Mouse (Mus musculus): ENCODE results near the gene Ttc26. TPM values are rescaled to one million over a fixed set of nuclear protein-coding genes. Genes with fewer than 3 reads are reported as not detected.

Ttc26 gene
- polyA plus RNA-seq (2017; shearing (Covaris generic)) = not detected

DNA sequence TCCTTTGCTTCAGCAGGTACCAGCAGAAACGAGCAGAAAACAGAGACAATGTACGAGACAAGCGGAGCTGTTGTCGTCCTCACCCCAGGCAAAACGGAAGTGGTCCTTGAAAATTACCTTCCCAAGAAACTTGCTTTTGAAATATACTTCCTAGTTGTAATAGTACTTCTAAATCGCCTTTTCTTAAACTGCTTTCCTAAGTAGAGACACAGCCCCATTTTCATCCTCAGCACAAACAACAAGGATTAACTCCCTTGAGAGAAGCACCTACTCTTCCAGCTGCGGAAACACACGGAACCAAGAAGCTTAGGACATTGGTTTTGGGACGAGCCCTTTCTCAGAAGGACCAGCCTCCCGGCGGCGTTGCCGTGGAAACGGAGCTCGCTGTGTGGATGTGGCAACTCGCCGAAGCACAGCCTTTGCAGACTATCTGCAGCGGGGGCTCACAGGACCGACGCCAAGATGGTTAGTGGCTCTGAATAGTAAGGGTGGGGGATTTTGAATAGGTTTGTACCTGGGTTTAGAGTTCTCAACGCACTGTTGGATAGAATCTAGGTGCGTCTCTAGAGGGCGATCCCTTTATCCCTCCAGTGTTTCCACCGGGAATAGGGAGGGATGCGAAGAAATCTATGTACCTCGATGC lies at the start of gene Ttc26:
Ttc26 (plus strand) TSS at position 341 of the 643 bp plus-strand sequence.
- ATAC-seq = peak; percentile 99

DNA sequence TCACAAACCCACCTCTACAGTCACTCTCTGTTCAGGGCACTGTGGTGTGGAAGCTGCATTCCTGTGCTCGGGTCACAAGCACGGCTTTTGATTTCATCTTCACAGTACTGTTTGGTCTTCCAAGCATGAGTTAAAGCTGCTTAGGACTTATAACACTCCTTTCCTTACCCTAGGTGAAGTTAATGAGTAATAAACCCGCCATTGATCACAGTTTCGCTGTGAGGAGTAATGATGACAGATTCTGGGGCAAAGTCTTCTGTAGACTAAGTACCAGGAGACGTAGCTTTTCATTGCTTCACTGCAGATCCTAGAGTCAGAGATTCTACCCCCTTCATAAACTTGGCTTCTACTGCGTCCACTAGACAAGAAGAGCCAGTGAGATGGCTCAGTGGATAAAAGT lies 46.0 kb upstream of the Ttc26 start:
- no peak for ATAC-seq

DNA sequence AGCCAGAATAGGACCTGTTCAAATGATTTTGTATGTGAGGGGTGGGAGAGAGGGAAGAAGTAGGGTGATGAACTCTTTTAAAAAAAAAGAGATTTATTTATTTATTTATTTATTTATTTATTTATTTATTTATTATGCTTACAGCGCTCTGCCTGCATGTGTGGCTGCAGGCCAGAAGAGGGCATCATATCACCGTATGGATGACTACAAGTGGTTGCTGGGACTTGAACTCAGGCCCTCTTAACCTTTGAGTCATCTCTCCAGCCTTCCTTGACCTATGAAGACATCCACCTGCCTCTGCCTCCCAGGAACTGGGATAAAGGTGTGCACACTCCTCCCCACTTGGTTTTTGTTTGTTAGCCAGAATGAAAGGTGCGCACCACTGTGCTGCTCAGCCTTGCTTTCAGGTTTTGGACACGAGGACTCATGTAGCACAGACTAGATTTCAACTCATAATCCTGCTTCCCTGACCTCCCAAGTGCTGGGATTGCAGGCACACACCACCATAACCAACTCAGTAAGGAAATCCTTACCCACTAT lies 44.0 kb upstream of the Ttc26 start:
- ATAC-seq = no peak

DNA sequence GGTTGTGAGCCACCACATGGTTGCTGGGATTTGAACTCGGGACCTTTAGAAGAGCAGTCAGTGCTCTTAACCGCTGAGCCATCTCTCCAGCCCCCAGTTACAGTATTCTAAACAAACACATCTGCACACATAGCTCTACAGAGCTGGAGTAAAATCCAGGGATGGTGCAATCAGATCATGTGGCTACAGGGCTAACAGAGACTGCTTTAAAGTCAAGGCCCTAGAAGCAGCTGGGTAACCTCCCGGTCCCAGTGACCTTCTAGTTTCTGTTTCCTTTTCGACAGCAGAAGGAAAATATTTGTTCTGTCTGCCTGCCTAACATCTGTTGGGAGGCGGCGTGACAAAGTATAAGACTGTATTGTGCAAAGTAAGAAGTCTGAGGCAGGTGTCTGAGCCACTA lies 43.3 kb upstream of the Ttc26 start:
- ATAC-seq = peak; percentile 30

DNA sequence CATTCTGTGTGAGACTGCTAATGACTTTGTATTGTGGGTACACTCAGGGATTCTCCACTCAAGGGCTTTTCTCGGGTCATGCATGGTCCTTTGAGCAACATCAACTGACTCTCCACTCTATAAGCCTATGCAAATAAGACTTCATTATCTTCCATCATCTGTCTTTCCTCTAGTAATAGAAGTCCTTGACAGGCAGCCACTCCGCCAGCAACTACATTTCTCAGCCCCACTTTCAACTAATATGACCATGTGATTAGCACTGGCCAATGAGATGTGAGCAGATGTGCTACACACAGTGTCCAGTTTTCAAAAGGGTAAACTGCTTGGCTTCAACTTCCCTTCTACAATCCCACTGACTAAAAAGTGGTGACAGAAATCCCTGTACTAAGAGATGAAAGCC lies 42.2 kb upstream of the Ttc26 start:
- no peak for ATAC-seq

DNA sequence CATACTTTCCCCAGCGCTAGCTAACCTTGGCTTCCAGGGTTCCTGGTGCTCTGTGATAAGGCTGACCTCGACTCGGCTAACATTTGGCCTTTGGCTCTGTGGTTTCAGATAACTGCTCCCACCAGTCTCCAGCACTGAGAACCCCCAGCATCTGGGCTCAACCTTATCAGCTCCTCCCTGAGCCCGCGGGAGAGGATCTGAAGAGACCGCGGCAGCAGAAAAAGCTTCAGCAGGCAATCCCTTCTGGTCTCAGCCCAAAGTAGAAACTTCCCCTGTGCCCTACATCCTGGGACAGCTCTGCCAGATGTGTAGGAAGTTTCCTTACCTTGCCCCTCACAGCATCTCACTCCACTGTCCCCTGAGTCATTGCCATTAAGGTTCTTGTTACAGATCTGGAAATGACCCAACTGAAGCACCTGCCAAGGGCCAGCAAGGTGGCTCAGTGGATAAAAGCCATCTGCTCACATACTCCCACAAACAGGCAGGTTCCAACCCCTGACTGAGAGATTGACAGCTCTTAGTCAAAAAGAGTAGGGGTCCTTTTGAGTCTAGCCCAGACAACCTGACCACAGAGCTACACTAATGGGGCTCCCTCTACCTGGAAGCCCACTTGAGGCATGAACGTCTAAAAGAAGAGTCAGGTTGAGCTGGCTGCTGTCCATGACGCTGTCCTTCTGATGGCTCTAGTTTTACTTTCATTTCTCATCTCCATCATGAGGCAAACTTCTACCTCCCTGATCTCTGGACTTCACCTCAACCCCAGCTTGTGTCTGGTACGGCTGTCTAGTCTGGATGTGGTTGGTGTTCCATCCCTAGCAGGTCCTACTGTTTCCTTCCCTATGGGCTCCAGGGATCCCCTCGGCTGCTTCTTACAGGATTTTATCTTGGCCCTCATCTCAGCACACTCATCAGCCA lies 39.3 kb upstream of the Ttc26 start:
- peak; percentile 59 for ATAC-seq

DNA sequence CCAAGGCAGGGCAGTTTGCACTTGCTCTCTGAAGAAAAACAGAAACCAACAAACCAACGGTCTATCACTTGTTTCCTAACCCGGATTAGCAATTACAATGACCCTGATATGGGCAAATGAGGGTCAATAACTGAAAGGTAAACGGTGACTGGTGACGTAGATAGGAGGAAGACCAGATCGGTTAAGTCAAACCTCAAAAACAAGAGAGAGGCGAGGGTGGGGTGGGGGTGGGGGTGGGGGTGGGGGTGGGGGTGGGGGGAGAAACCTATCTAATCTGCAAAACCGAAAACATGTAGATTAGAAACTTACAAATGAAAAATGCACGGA lies 38.6 kb upstream of the Ttc26 start:
- peak; percentile 38 for ATAC-seq

DNA sequence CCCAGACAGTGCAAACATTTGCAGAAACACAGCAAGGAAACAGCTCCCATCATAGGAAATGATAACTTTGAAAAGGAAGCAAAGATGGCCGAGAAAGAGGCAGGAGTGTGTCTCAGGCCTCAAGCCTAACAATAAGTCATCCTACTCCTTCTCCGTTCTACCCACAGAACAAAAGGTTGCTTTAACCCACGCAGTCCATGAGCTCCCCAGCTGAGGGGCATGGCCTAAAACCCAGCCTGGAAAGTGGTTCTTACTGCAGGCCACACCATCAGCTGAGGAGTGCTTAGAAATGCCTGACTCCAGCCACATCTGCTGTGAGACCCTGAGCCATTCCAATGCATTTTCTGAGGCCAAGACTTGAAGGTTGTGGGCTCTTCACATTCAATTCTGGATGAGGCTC lies 37.7 kb upstream of the Ttc26 start:
- ATAC-seq = no peak

DNA sequence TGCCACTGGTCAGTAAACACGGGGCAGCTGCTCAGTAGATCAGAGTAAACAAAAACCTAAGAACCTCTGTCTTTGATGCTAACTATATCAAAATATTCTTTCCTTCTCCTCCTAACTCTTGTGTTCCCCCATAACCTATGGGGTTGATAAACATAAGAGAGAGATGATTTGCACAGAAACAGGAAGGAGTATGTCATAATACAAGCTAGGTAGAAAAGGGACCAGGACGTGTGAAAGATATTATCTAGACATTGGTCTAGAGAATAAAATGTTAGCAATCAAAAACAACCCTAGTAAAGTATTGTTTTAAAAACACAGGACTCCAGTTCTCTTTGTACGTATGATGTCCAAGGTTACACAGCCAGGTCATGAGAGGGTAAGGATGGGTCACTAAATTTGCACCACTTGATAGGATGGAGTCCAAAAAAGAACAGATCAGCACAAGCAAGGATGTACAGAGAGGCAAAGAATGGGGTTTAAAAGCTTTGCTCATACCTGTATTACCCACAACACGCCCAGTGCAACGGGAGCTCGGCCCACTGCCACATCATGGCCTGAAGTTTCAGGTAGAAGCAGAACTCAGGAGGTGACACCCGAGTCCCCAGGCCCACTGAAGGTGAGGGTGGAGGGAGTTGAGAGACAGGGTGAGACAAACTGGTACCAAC lies 37.1 kb upstream of the Ttc26 start:
- ATAC-seq = peak; percentile 30

DNA sequence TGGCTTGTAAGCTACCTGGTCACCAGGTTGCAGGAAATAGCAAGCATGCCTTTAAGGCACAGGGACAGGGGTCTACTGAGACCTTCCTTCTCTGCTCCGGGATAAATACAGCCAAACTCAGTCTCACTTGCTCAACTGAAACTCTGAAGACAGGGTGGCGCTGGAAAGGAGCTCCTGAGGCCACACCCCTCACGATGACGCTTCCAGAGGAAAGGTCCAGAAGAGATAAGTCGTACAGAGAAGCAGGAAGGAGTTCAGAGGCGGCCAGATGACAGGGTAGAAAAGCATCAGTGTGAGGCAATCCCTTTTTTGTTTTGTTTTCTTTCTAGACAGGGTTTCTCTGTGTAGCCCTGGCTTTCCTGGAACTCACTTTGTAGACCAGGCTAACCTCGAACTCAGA lies 35.5 kb upstream of the Ttc26 start:
- ATAC-seq = peak; percentile 66

DNA sequence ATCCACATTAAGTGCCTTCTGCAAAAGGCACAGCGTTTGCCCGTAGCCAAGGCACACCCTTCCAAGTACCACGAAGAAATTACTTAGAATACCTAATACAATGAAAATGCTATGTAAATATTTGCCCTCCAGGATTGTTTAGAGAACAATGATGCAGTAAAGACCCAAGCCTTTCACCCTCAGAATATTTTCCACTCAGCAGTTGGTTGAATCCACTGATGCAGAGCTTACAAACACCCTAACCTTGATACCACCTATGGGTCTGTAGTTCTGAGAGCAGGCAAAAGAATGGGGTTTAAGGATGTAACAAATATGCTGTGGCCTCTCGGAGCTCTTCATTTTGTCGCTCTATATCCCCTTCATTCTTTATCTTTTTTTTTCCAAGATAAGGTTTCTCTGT lies 33.4 kb upstream of the Ttc26 start:
- no peak for ATAC-seq

DNA sequence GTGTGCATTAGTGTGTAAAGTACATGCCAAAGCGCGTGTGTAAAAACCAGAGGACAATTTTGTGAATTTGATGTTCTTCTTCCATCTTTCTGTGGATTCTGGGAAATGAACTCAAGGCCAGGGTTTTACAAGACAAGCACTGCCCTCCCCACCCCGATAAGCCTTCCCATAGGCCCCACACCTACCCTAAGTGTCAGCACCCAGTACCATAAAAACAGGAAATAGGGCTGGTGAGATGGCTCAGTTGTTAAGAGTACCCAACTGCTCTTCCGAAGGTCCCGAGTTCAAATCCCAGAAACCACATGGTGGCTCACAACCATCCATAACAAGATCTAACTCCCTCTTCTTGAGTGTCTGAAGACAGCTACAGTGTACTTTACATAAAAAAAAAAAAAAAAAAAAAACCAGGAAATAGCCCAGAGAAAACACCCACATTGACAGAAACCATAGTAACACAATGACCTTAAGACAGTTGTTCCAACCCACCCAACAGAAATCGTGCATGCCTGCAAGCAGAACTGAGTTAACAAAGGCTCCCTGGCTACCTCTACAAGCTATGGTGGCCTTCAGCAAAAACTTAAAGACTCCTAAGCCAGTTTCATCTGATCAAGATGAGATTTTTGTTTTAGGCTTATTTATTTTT lies 32.3 kb upstream of the Ttc26 start:
- ATAC-seq = no peak

DNA sequence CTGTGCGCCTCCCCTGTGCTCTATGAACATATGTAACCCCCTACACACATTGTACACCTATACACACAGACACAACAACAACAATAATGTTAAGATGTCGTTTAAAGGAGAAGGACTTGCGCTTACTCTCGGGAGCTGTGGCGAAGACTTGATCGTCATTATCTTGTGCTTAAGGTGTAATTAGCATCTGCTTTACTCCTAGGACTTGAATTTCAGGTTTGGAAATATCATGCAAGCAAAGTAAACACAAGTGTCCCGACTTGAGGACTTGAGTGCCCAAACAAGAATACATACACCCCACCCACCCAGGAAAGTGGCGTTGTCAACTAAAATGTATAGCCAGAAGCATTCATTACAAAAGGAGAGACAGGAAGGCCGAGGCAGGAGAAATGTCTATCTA lies 31.5 kb upstream of the Ttc26 start:
- no peak for ATAC-seq

DNA sequence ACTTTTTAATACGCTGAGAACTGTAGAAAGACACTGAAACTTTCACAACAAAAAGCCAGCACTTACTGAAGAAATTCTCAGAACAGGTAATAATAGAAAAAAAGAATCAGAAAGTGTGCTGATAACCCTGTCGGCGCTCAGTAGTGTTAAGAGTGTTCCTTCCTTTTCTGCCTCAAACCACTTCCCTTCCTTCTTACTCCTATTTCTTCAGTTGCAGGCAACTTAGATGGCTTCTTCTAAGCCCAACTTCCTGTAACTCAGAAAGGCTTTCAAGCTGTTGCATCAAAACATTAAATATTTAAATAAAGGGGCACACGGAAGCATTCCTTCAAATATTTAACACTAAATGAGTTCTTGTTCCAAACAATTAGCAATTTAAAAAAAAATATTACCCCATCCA lies 29.3 kb upstream of the Ttc26 start:
- peak; percentile 21 for ATAC-seq

DNA sequence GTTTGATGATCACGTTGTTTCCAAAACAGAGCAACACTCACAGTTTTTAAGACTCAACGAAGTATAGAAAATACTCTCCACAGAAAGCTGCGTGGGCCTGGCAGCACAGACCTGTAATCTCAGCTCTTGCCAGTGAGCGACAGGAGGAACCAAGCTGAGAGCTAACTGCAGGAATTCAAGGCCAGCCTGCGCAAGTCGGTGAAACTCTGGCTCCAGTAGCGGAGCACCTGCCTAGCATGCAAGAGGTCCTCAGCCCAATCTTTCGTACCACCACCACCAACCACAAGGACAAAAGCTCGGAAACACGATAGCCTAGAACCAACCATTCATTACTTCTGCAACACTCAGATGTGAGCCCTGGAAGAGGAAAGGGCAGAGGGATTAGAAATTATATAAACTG lies 28.8 kb upstream of the Ttc26 start:
- ATAC-seq = peak; percentile 6

DNA sequence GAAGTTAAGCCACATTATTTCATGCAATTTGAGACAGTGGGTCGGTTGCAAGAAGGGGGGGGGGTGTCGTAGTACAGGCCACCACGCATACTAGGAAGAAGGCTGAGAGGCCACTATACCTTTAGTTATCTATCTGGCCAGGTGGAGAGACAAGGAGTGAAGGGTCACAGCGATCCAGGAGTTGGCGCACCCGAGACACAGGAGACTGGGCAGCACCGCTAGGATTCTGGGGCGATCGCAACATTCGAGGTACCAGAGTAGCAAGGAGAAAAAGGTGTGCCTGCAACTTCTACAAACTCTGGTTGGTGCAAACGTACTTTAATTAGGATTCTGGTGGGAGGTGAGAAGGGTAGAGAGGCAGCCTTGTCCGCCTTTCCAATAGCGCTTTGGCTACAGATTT lies 28.1 kb upstream of the Ttc26 start:
- ATAC-seq = no peak

DNA sequence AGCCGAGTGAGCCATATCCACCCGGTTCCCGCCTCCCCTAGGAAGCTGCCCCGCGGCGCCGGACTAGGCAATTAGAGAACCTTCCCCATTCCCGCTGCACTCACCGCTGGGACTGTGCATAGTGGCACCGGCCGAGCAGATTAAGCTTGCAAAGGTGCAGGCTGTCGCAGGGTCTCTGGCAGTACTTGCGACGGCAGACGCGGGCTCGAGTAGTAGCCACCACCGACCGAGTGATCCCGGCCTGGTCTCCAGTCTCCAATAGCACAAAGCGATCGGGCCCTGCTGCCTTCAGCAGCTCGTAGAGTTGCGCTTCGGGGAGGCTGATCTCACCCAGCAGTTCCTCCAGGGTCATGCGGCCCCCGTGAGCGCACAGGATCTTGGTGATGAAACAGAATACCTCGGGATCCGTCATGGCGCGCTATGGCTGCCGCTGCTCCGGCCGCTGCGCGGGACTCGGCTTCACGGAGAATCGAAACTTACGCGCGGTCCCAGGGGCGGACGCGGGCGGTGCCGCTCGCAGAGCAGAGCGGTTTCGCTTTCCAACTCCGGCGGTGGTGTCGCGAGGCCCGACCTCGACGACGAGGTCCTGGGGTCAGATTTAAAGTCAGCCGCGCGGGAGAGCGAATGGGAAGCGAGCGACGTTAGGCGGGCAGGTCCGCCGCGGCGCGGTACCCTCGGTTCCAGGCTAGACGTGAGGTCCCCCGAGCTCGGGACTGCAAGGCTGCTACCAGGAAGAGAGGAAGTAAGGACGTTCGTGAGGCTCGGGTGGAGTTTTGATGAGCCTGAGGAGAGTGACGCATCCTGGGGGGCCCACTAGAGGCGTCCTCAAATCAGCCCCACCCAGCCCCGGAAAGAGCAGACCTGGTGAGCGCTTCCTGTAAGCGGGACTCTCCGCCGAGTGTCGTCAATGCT lies 27.2 kb upstream of the Ttc26 start, which contains the start of gene Zc3hav1:
Zc3hav1 (minus strand) TSS at position 793 of the 912 bp plus-strand sequence.
- ATAC-seq = peak; percentile 77

DNA sequence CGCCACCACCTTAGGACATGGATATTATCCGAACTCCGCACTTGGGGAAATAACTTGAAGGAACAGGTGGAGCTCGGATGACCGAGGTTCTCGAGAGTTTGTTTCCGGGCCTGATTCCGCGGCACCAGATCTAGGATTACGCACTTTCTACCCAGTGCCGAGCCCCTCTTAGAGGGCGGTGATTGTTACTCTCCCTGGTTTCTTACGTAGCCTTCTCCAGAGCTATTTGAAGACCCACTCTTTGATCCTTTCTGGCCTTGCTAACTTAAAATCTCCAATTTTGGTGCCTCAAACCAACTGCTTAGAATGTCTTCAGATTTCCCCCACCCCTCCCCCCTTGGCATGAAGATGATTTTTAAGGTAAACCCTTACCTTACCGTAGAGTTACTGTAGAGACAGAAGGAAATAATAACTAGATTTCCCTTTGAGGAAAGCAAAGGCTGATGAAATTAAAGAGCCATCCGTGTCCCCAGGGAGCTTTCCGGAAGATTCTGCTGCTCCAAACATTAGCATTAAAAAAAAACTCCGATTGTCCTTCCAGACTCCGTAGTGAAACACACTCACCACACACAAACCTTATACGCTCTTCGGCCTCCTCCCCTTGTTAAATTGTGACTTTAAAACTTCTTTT lies 26.4 kb upstream of the Ttc26 start:
- no peak for ATAC-seq

DNA sequence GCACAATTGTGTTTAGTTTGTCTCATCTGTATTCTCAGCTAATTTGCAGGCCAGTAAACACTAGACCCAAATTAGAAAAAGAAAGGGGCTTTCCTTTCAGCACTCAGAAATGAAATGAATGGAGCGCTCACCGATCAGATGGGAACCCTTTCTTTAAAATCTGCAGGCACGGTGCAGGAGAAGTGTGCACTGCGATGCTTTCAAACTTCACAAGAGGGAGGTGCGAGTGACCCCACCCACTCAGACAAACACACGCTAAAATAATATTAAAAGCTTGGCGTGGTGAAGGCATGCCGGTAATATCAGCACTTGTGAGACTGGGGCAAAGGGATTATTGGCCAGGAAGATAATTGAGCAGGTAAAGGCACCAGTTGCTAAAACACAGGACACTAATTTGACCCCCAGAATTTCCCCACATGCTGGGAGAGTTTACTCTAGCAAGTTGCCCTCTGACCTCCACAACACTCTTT lies 25.9 kb upstream of the Ttc26 start:
- ATAC-seq = no peak

DNA sequence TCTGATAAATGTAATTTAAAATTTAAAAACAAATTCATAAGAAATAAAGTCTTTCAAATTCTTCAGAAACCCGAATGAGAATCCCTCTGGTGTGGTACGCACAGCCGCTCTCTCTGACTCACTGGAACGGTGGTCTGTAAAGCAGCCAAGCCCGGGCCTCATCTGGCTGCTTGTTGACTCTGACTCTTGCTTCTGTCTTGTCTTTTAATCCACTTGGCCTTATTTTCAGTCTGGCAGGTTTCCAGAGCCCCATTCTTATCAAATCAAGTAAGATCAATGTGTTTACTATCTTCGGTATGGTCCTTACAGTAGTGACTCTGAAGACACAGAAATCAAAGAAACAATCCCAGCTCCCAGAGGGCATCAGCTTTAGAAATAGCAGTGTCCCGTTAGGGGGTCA lies 25.4 kb upstream of the Ttc26 start:
- ATAC-seq = no peak

Data from CD4-positive, CD25-positive, alpha-beta regulatory T cell, adult 4 months (primary cell).